In genomic region chr6:83137576-83137950, GRCm38 (mm10) we compare ENCODE assay signal across 8 mouse cellular contexts. TPM values are rescaled to one million over a fixed set of nuclear protein-coding genes. Genes with fewer than 3 reads are reported as not detected.
DNase-seq lines count a peak whose midpoint lies in the region; ATAC-seq and TF ChIP-seq lines count a peak whose summit lies in the region.

No protein-coding gene starts in this region.

- H3K9me3 ChIP-seq in hindbrain, embryonic 13.5 days = no peaks in the 10 kb centered on the region

- peaks cover 51% of the 10 kb centered on the region for H3K4me1 ChIP-seq in hindbrain, embryonic 13.5 days (replicated peaks)

- 1% methylated on average over 12 of the region's 12 CpGs for WGBS in hindbrain, embryonic 13.5 days

- H3K36me3 ChIP-seq in hindbrain, embryonic 13.5 days = no peaks in the 10 kb centered on the region

- TF ChIP-seq POLR2A in brain, embryonic 14.5 days (IDR thresholded peaks at IDR 0.05; ENCODE audit: borderline replicate concordance, extremely low read depth, insufficient read depth, insufficient read length, poor library complexity, severe bottlenecking) = no peak

- no peak for TF ChIP-seq CTCF in brain, embryonic 14.5 days (IDR thresholded peaks at IDR 0.05; ENCODE audit: borderline replicate concordance, extremely low read depth, insufficient read depth, insufficient read length)

- peak overlapping the region; percentile 43 for H3K4me3 ChIP-seq in hindbrain, embryonic 13.5 days

- peak overlapping the region; percentile 62 for H3K4me2 ChIP-seq in hindbrain, embryonic 13.5 days

- DNase-seq in Muller cell, postnatal 12 days (ENCODE audit: inconsistent ontology term) = peak; percentile 84
- peak; percentile 70 for DNase-seq in brain, embryonic 14.5 days (ENCODE audit: low read depth)
- DNase-seq in gastrocnemius, adult 18-20 months (ENCODE audit: low spot score) = peak; percentile 91
- peak; percentile 79 to 81 for DNase-seq in layer of hippocampus, postnatal 36 days
- peak; percentile 97 for DNase-seq in lung, postnatal 10 days
- DNase-seq in retina, embryonic 14.5 days (ENCODE audit: low spot score) = peak; percentile 83
- no peak for DNase-seq in spleen, postnatal 36 days (ENCODE audit: low spot score in 2 of 2)

- peak overlapping the region; percentile 76 for H3K9ac ChIP-seq in hindbrain, embryonic 13.5 days

- peak overlapping the region; percentile 94 for H3K27ac ChIP-seq in hindbrain, embryonic 13.5 days

- peaks cover 25% of the 10 kb centered on the region for H3K27me3 ChIP-seq in hindbrain, embryonic 13.5 days

- ATAC-seq in hindbrain, embryonic 13.5 days (ENCODE audit: low FRiP score) = peak; percentile 55

RNA-seq across cellular contexts. Expression of gene Rtkn, which starts 2.3 kb away (rescaled TPM):
- polyA plus RNA-seq in brain, embryonic 14.5 days (2012; rRNA removed) = 28.9 and 30.7 TPM in 2 replicates
- total RNA-seq in gastrocnemius, adult 18-20 months (2021) = 10 to 100 TPM in 1 of 2 experiments, 1 to 10 TPM in 1; 9.3 to 11.7 TPM
- 15.9 and 16.6 TPM in 2 replicates for polyA plus RNA-seq in hindbrain, embryonic 13.5 days (2015; fragmentation: Nextera tagmentation; extraction: Ambion mirVana)
- 10 to 100 TPM; 75.9 to 90.3 TPM for total RNA-seq in layer of hippocampus, postnatal 36 days (2021)

RNA-seq across cellular contexts. Expression of gene Ino80b, which starts 12.3 kb away (rescaled TPM):
- 43.4 and 47.9 TPM in 2 replicates for polyA plus RNA-seq in brain, embryonic 14.5 days (2012; rRNA removed)
- total RNA-seq in gastrocnemius, adult 18-20 months (2021) = 10 to 100 TPM; 15.6 to 15.7 TPM
- 13.4 and 14.1 TPM in 2 replicates for polyA plus RNA-seq in hindbrain, embryonic 13.5 days (2015; fragmentation: Nextera tagmentation; extraction: Ambion mirVana)
- 10 to 100 TPM; 21.2 to 23.5 TPM for total RNA-seq in layer of hippocampus, postnatal 36 days (2021)

RNA-seq across cellular contexts. Expression of gene Wbp1, which starts 16.2 kb away (rescaled TPM):
- 298 and 440 TPM in 2 replicates for polyA plus RNA-seq in brain, embryonic 14.5 days (2012; rRNA removed)
- 10 to 100 TPM; 46.4 to 46.7 TPM for total RNA-seq in gastrocnemius, adult 18-20 months (2021)
- 216 and 227 TPM in 2 replicates for polyA plus RNA-seq in hindbrain, embryonic 13.5 days (2015; fragmentation: Nextera tagmentation; extraction: Ambion mirVana)
- total RNA-seq in layer of hippocampus, postnatal 36 days (2021) = 10 to 100 TPM; 58.2 to 61.4 TPM

RNA-seq across cellular contexts. Expression of gene Wdr54, which starts 18.6 kb away (rescaled TPM):
- 21.2 and 31.4 TPM in 2 replicates for polyA plus RNA-seq in brain, embryonic 14.5 days (2012; rRNA removed)
- 1 to 10 TPM; 1.2 to 1.9 TPM for total RNA-seq in gastrocnemius, adult 18-20 months (2021)
- 15.2 and 15.5 TPM in 2 replicates for polyA plus RNA-seq in hindbrain, embryonic 13.5 days (2015; fragmentation: Nextera tagmentation; extraction: Ambion mirVana)
- total RNA-seq in layer of hippocampus, postnatal 36 days (2021) = 10 to 100 TPM; 24.2 to 25.3 TPM

RNA-seq across cellular contexts. Expression of gene 1700003E16Rik, which starts 18.6 kb away (rescaled TPM):
- 2.9 and 4.1 TPM in 2 replicates for polyA plus RNA-seq in brain, embryonic 14.5 days (2012; rRNA removed)
- total RNA-seq in gastrocnemius, adult 18-20 months (2021) = under 1 TPM in 1 of 2 experiments, not detected in 1; 0.14 TPM
- polyA plus RNA-seq in hindbrain, embryonic 13.5 days (2015; fragmentation: Nextera tagmentation; extraction: Ambion mirVana) = 4.3 and 6.0 TPM in 2 replicates
- 10 to 100 TPM; 23.4 to 24.0 TPM for total RNA-seq in layer of hippocampus, postnatal 36 days (2021)

Comparison
In these comparisons a context has a peak if more than half of its experiments do, and no peak if none do; other contexts are left out.
1. DNase-seq: peak in Muller cell, postnatal 12 days (single experiment), brain, embryonic 14.5 days (single experiment), gastrocnemius, adult 18-20 months (single experiment), layer of hippocampus, postnatal 36 days (2 of 2), lung, postnatal 10 days (single experiment) and retina, embryonic 14.5 days (single experiment); none in spleen, postnatal 36 days (0 of 2).
2. RNA of gene Rtkn, which starts 2.3 kb away (total RNA-seq): 75.9 to 90.3 TPM in layer of hippocampus, postnatal 36 days; 9.3 to 11.7 TPM in gastrocnemius, adult 18-20 months; every median in the first group is over 4 times any median in the second.